Mouse (Mus musculus) embryonic fibroblast, embryonic 13.5 days (primary cell): Measurements from ENCODE around the gene Ruvbl1.

Experiments
- CTCF ChIP-seq: IDR thresholded peaks from 2 replicates; pipeline ENCODE4 v1.5.1; 2011; ENCODE audit warnings: mild to moderate bottlenecking, control low read depth, low read length, moderate library complexity, borderline replicate concordance; ENCODE audit not compliant: insufficient read depth
- POLR2A ChIP-seq: IDR thresholded peaks from 2 replicates; pipeline ENCODE4 v1.6.1; 2011; ENCODE audit warnings: low read depth, mild to moderate bottlenecking, control low read depth, low read length, moderate library complexity

GRCm38 (mm10) chr6:88485378-88485777 is 20.2 kb downstream of the Ruvbl1 start:
- TF ChIP-seq POLR2A (no peak), CTCF (no peak)
